Mouse (Mus musculus): Measurements from ENCODE around the gene Dnaja3.
A peak's percentile ranks its signal among the peaks of the same experiment; 100 is the strongest.

Gene Dnaja3

GRCm38 (mm10) chr16:4607818-4608531, 31.8 kb upstream of the Dnaja3 start:
- peak in 1 of 2 experiments; percentile 86 for DNase-seq (ENCODE audit: low spot score in 2 of 2)

DNA sequence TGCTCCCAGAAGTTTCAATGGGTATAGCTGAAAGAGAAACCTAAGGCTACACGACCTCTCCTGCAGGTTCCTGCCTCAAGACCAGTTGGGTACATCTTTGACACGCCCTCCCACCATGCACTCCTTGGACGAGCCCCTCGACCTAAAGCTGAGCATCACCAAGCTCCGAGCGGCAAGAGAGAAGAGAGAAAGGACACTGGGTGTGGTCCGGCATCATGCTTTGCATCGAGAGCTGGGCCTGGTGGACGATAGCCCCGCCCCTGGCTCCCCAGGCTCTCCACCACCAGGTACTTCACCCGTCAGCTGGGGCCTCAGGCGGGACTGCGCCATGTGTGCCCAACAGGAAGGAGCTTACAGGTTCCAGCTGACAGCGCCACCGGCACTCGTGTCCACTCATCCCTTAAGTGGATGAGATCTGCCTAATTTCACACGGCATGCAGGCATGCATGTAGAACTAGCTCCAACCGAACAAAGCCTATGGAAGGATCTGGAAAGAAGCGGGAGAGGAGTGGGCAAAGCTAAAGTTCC, 31.2 kb upstream of the Dnaja3 start:
- DNase-seq (ENCODE audit: low spot score in 2 of 2) = no peak

DNA sequence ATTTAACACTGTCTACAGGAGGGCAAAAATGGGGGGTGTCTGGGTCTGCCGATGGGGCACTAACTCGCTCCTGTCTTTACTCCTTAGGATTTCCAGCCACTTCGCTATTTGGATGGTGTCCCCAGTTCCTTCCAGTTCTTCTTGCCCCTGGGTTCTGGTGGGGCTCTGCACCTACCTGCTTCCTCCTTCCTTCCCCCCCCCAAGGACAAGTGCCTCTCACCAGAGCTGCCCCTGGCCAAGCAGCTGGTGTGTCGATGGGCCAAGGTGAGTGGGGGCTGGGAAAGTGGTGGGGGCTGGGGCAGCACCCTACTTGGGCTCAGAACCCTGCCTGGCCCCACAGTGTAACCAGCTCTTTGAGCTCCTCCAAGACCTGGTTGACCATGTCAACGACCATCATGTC, 28.6 kb upstream of the Dnaja3 start:
- DNase-seq (ENCODE audit: low spot score in 2 of 2) = no peak

DNA sequence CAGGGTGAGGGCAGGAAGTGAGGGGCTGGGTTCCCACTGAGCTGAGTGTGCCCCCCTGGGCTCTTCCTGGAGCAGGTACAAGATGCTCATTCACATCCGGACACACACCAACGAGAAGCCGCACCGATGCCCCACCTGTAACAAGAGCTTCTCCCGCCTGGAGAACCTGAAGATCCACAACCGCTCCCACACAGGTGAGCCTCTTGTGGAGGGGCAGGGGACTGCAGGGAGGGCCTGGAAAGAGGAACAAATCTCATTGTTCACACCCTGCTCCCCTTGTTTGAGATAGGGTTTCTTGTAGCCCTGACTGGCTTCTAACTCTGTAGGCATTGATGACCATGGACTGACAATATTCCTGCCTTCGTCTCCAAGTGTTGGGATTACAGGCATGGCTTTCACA, 28.1 kb upstream of the Dnaja3 start:
- no peak for DNase-seq (ENCODE audit: low spot score in 2 of 2)

- no peak for DNase-seq (ENCODE audit: low spot score in 2 of 2)
Measured at GRCm38 (mm10) chr16:4613736-4614135, 26.1 kb upstream of the Dnaja3 start.

GRCm38 (mm10) chr16:4614639-4615038, 25.1 kb upstream of the Dnaja3 start:
- no peak for DNase-seq (ENCODE audit: low spot score in 2 of 2)

GRCm38 (mm10) chr16:4615297-4615696, 24.5 kb upstream of the Dnaja3 start:
- no peak for DNase-seq (ENCODE audit: low spot score in 2 of 2)

GRCm38 (mm10) chr16:4616829-4617228, 23.0 kb upstream of the Dnaja3 start:
- no peak for DNase-seq (ENCODE audit: low spot score in 2 of 2)

DNA sequence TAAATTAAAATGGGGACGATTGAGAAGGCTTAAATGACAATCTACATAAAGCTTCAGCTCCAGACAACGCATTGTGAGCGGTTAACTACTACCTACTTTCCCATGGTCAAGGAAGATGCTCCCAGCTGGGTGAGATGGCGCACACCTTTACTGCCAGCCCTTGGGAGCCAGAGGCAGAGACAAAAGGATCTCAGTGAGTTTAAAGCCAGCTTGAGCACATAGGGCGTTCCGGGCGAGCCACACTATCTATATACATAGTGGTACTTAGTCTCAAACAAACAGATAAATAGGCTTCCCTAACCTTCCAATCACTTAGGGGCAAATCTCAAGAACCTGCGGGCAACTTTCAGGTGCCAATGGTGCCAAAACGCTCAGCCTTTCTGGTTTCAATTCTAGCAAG, 15.7 kb upstream of the Dnaja3 start:
- DNase-seq (ENCODE audit: low spot score in 2 of 2) = no peak

- DNase-seq (ENCODE audit: low spot score in 2 of 2) = peak; percentile 87 to 92
Measured at GRCm38 (mm10) chr16:4624481-4625110, 15.2 kb upstream of the Dnaja3 start, which contains the start of gene Pam16. Gene Pam16 (minus strand): TSS chr16:4624988.

GRCm38 (mm10) chr16:4627105-4627504, 12.7 kb upstream of the Dnaja3 start:
- DNase-seq (ENCODE audit: low spot score in 2 of 2) = no peak

DNA sequence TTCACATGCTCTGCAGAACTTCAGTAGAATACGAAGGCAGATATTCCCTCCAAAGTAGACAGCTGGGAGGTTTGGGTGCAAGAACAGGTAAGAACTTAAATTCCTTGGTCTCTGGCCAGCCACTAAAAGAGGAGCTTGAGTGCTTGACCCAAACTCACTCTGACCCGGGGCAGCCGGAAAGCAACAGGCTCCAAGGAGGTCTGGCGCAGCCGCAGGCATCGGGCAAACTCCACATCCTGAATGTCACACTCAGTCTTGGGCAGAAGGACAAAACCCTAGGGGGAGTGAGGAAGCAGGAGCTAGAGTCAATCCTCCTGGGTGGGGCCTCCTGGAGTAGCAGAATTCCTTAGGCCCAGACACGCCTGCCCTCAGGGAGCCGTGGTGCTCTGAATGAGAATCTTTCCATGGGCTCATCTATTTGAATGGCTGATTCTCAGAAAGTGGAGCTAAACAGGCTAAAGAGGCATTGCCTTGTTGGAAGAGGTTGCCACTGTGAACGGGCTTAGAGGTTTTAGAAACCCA, 10.8 kb upstream of the Dnaja3 start:
- no peak for DNase-seq (ENCODE audit: low spot score in 2 of 2)

- peak in 1 of 2 experiments; percentile 82 for DNase-seq (ENCODE audit: low spot score in 2 of 2)
Measured at GRCm38 (mm10) chr16:4629950-4630349, 9.8 kb upstream of the Dnaja3 start.

GRCm38 (mm10) chr16:4632050-4632449, 7.7 kb upstream of the Dnaja3 start:
- peak in 1 of 2 experiments; percentile 31 for DNase-seq (ENCODE audit: low spot score in 2 of 2)

DNA sequence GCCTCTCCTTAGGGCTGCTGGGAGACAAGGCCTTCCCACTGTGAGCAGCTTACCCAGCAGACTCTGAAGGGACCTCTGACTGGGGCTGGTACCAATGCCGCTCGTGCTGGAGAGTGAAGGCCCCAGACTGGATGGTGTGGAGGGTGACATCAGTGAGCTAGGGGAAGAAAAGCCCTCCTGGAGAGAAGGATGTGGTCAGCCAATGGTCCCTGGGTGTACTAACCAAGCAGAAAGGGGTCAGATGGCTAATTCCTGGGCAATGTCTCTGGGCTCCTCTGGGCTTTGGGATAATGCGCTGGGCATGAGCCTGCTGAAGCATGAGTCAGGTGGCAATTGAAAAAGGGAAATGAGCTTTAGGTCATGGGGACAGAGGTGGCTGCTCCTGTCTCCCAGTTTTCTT, 6.1 kb upstream of the Dnaja3 start:
- no peak for DNase-seq (ENCODE audit: low spot score in 2 of 2)

GRCm38 (mm10) chr16:4634681-4635080, 5.1 kb upstream of the Dnaja3 start:
- DNase-seq (ENCODE audit: low spot score in 2 of 2) = no peak

DNA sequence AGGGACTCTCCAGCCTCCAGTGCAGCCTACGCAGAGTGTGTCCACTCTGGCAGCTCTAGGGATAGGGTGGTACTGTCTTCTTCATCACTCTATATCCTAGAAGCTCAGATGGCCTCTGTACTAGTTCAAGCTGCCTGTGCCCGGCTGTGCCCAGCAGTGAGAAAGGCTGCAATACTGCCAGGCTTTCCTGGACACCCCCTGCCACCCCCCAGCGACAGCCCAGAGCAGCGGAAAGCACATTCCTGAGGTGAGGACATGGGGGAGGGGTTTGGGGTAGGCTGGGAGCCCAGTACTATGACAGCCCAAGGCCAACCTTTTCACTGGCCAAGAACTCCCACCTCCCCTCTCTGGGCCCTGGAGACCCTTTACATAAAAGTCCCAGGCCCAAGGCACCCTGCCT, 4.0 kb upstream of the Dnaja3 start:
- DNase-seq (ENCODE audit: low spot score in 2 of 2) = no peak

DNA sequence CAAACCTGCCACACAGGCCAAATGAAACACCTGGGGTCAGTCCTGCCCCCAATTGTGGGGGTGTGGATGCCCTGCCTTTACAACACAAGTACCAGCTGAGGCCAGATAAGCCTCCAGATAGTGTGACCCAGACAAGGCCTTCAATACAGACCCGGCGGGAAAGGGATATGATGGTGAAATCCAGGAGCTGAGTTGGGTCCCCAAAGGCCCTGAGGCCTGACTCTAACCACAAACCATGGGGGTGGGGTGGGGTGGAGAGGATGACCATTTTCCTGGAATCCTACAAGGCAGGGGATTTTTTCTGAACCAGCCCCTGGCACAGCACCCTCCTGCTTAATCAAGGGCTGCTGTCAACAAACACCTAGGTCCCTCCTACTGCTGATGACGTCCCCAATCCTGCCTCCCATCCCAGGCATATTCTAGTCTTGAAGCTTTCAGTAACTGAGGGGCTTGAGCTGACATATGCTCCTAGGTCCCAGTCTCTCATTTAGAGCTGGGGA, 848 bp upstream of the Dnaja3 start:
- no peak for DNase-seq (ENCODE audit: low spot score in 2 of 2)

DNA sequence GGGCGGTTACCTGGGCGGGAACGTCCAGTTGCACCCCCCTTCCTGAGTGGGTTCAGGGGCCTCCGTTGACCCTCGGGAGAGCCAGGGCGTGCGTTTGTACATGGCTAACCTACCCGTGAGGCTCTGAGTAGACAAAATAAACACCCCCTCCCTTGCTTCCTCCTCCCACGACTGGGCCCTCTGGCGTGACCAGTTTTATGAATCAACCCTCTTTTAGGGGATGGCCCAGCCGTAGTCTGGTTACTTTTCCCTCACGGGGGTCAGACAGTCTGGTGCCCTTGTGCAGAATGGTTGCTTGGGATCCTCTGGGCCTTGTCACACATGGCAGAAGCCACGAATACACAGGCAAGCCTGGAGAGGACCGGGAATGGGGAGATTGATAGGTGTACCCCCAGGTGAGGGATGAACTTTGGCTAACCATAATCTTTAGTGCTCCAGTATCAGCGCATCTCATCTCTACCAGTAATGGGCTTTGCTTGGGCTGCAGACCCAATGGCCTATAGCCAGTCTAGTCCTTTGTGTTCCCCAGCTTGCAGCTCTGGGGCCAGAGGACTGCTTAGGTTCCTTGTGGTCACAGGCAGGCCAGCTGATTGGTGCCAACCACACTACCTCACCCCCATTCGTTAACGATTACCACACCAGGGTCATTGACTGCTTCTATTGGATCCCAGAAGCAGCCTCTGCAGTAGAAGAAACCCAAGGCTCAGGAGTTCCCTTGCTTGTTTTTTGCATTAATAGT, 647 bp downstream of the Dnaja3 start:
- no peak for DNase-seq (ENCODE audit: low spot score in 2 of 2)

GRCm38 (mm10) chr16:4641119-4641838, 1.5 kb downstream of the Dnaja3 start:
- no peak for DNase-seq (ENCODE audit: low spot score in 2 of 2)

DNA sequence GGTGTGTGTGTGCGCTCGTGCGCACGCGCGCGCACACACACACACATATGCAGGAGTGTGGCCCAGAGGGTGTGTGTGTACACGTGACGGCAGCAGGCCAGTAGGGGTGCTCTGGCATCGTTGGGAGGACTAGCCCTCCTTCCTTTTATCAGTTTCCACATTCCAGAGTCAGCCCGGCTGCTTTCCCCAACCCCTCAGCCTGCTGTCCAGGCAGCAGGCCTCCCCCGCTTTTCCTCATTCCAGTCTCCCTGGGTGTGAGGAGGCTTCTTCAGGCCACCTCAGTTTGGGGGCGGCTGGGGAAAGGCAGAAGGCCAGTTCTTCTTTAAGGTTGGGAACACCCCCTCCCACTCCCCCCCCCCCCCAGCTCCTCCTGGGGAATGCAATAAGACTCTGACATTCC, 2.4 kb downstream of the Dnaja3 start:
- DNase-seq (ENCODE audit: low spot score in 2 of 2) = peak; percentile 60 to 74
